Mouse (Mus musculus) brain, adult 2 months (tissue): ENCODE measurements around the gene Gpat3.

Experiments
- DNase-seq: peaks from one replicate; pipeline ENCODE4 v3.0.0; 2011; ENCODE audit warnings: low read depth, low spot score

The Gpat3 gene

DNA sequence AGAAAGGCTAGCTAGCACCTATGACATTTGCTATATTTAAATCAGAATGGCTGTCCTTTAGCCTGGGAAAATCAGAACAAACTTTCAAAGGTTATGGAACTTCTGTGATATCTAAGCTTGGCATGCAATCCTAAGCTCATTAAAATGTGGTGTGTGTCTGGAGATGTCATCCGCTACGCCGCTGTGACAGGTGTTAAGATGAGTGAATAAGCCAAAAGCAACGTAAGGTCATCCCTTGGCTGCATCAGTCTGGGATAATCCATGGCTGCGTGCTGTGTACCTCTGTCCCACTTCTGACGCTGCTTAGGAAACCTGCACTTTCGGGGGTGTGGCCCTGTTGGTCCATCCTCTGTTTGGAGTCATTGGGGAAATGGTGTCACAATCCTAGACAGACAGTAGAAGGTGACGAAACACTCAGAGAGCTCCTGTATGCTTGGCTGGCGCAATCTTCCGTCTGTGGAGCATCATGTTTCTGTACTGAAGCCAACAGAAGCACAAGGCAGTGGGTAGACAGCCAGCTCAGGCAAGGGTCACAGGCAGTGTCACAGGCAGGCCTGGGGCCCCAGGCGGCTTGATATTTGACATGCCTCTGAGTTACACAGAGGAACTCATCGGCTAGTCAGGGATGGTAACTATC, 15.0 kb downstream of the Gpat3 start:
- no peak for DNase-seq

DNA sequence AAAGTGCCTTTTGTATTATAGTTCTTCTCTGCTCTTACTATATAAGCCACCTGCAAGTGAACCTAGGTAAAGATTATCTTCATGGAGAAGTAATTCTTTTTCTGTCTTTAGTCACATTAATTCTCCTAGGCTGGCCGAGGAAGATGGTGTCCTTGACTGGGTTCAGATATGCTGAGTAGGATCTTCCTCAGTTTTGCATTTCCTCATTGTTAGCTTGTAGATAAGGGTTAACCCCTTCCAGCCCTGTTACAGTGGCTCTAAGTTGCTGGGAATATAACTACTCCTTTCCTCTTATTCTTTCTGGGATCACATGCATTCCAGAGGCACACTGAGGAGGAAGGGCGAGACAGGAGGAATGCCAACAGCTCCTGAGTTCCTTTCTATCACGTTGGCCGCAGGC, 15.6 kb downstream of the Gpat3 start:
- DNase-seq, result no peak

DNA sequence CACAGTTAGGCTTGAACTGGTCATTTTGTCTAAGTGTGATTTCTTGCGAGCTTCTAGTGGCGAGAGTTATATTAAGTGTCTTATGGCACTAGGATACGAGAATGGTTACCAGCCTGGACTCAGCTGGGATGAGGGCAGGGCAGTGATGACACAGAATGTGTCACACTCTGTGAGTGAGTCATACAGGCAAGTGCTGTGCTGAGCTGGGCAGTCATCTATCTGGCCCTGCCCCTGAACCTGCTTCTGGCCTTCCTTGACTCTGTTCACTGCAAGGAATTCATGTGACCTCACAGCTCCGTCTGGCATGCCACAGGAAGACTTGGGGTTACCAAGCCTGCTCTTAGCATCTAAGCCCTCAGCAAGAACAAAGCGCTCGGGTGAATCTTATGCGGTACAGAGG, 16.3 kb downstream of the Gpat3 start:
- DNase-seq, result peak; percentile 32

DNA sequence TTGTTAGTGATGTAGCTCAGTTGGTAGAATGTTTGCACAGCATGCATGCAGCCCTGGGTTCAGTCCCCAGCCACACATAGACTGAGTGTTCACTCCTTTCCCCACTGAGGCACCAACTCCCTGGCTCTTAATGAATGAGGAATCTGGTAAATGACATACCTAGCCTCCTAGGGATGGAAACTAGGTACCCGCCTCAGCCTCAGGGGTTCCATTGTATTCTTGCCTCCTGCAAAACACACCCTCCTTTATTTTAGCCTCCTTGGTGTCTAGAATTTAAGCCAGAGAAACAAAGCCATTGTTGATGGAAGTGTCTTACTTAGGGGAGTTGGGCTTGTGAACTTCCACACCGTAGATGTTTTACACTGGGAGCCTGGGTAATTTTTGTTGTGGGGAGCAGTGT, 17.6 kb downstream of the Gpat3 start:
- DNase-seq, result no peak

DNA sequence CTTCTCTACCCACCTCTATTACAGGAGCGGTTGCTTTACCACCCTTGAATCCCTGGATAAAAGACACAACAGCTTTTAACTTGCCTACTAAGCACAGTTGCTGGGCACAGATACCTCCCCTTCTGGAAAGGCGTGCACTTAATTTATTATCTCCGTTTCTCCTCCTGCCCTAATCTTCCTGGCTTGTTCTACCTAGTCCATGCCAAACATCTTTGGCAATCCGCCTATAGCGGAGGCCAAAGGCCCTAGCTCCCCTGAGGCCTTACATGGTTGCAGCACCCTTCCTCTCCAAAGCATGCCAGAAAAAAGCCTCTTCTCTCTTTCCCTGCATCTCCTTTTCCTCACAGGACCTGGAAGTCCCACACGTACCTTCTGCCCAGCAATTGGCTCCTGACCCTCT, 18.9 kb downstream of the Gpat3 start:
- no peak for DNase-seq

DNA sequence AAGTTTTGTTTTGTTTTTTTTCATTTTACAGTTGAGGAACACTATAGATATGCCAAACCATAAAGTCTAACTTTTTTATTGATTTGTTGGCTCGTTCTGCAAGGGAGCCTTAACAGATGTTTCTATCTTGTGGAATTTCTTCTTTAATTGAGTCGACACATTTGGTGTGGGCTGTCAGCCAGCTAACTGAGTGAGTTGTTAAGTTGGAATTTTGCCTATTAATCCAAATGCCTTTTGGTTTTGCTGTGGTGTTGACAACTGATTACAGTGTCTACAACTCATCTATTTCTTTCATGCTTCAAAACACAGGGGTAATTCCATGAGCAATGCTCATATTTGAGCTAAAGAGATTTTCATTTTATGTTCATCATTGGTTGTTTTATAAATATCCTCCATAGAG, 20.7 kb downstream of the Gpat3 start:
- peak; percentile 47 for DNase-seq

DNA sequence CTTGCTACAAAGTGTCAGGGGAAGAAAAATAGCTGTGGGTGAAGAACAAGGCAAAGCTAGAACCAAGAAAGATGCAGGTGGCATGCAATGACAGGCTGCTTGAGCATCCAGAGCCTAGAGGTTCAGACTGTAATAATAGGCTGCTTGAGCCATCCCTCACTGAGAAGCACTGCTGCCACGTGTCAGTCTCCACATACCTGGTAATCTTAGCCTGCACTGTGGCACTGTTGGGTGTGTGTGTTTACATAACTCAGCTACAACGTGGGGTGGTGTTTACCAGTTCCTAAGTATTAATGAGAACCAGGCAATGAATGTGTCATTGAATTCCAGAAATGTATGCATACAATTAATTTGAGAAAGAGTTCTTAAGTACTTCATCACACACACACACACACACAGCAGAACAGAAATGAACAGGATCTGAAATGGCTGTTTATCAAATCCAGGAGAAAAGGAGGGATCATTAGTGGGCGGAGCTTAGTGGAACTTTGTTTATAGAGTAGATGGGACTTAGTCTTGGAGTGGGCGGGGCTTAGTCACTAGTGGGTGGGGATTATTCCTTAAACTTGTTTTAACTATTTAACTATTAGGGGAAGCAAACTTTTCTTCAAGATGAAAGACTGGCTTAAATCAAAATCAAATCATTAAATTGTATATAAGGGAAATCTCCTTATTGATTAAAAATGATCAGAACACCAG, 23.8 kb downstream of the Gpat3 start:
- no peak for DNase-seq

DNA sequence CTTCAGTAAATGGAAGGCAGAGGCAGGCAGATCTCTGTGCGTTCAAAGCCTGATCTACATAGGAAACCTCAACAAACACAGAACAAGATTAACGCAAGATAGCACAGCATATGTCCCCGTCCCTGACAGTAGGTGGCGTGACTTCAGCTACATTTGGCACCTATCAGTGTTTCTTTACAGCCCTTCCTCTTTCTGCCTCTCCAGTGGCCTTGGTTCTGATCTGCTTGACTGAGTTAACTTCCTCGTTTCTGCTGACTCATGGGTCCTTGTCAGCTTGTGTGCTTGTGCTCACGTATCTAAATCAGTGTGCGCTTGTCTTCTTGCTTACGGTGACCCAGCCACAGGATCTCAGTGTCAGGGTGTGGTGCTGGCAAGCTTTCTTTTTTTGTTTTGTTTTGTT, 26.5 kb downstream of the Gpat3 start:
- peak; percentile 21 for DNase-seq

DNA sequence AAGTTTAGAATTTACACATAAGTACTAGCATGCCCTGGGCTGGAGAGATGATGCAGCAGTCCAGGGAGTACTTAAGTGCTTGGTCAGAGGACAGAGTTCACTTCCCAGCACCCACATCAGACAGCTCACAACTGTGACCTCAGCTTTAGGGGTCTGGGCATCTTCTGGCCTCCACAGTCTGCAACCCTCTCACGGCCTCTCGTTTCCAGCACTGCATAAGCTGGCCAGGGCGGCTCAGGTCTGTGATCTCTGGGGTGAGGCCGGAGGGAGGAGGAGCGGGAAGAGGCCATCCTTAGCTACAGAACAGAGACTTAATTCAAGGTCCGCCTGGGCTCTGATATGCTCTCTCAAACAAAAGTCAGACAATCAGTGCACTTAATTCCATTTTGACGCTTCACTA, 29.2 kb downstream of the Gpat3 start:
- DNase-seq, result no peak

DNA sequence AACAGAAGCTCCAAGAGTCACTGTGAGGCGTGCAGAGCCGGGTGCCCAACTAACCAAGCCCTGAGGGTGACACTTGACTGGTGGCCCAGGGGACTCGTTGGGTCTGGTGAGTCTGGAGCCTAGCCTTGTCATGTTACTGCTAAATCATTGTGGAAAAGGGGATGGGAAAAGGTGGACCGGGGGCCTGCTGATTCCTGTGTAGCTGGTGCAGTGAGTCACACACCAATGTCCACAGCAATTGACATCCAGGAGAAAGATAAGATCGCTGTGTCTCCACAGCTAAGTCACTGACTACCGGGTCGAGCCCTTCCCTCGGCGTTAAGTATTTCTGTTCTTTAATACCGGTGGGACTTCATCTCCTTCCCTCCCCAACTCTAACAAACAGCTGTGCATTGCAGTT, 29.7 kb downstream of the Gpat3 start:
- no peak for DNase-seq

DNA sequence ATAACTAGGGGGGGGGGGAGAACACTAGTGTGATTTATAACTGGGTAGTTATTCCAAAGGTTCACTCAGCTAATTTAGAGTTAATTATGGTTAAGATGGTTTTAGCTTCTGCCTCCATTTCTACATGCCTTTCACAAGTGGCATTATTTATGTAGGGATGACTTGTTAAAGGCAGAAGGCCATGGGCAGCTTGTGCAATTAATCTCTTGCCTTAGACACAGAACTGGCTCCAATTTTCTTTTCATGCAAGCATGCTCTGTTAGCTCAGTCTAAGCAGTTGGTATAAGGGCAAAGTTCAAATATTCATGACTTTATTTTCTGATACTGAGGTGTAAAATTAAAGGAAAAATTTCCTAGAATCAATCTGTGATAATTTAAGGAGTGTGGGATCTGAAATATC, 31.5 kb downstream of the Gpat3 start:
- DNase-seq, result no peak

DNA sequence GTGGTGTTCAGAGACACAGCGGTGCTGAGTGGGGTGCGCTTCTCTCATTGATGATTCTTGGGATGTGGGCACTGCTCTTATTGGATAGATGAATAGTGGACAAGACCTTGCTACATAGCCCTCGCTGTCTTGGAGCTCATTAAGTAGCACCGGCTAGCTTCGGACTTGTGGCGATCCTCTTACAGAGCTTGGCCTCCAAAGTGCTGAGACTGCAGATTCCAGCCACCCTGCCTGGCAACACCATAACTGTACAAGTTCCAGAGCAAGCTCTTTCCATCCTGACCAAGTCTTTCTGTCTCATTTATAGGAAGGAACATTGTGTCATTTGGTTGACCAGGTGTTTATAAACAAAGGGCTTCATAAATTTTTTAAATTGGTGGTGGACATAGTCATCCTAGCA, 39.7 kb downstream of the Gpat3 start:
- no peak for DNase-seq

DNA sequence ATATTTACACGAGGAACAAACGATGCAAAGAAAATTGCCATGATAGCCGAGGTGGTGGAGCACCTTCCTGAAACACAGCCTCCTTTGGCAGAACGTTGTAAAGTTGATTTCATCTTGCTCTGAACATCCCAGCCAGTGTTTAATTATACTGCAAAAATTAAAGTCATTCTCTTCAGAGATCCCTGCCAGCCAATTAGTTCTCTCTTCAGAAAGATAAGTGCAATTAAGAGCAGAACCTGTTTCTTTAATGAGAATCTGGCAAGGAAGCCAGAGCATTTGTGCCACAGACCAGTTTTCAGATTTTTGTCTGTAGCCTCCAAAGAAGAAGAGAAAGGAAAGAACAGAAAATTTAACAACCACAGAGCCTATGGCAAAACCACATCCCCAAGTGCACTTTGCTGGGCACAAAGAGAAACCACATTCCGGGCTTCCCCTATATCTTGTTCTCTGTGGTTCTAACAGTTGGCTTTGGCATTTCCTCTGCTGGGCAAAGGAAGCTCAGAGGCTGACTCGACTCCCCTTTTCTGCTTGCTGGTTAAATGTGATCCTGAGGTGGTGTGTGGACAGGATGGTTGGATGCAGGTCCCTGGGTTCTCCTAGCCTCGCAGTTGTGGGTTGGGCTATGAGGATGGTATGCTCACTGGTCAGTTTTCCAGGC, 40.9 kb downstream of the Gpat3 start:
- peak; percentile 14 for DNase-seq

DNA sequence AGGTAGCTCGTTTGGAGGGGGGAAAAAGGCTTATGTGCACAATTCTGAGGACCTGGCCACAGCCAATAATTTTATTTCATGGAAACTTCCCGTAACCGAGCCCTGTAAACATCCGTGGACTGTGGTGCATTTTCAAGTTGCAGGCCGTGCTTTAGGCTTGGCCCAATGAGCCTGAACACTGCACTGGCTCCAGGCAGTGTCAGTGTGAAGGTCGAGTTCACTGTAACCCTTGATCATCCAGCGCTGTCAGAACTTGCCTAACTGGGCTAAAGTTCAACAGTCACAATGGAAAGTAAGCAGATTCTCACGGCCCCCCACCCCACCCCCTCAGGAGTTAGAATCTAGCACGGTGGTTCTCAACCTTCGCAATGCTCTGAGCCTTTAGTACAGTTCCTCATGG, 50.7 kb downstream of the Gpat3 start:
- no peak for DNase-seq

DNA sequence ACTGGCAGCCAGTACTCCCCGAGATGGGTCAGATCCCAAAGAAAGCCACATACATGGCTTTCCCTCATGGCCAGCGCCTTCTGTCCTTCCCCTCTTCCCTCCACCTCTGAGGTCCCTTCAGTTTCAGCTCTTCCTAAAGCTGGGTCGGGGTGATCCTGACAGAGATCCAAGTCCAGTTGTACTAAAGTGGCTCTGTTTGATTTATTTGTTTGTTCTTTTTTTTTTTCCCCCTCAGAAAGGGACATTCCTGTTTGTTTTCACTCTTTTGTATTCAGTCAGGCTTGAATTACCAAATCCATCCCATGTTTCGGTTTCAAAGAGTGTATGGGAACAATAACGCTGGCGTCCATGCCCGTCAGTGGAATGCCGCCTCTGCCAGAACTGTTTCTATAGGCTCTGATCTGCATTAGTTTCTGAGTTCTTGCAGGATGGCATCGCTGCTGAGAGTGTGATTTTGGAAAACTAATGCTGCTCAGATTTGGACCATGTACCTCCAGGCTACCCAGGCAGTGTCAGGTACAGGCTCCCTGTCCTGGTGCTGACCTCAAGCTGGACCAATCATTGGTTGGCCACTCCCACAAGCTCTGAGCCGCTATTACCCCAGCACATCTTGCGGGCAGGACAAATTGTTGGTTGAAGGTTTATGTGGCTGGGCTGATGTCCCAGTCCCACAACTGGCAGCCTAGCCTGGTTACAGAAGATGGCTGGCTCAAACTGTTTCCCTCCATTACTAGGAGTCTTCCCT, 54.4 kb downstream of the Gpat3 start:
- DNase-seq, result no peak

DNA sequence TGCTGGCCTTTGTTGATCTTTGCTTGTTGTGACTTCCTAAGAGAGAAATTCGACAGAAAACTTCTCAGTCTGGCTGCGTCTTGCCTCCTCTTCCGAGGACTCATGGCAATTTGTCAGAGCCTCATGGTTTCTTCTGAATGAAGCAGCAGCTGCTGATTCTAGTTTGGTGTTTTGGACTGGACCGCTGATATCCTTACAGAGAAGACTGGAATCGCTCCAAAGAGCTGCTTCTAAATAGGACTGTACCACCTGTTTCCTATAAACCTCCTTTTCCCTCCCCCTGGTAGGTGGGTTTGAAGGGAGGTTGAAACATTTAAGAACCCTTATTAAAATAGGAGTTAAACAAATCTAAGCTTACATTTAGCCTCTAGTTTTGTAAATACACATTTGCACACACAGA, 55.5 kb downstream of the Gpat3 start:
- peak; percentile 18 for DNase-seq

DNA sequence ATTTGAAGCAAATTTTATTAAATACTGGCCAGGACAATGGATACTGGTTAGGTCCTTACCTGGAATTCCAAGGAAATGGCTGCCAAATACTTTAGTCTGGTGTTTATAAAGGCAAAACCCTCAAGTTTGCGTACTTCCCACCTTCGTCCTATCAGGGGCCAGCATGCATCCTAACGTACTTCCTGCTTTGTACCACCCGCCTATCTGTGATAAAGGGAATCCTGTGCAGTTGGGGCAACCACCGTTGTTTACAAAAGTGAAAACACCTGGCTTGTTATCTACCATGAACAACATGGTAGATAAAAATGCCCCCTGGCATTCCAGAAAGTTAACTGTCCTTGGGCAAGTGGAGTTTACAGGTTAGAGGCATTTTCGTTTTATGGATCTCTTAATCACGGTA, 63.0 kb downstream of the Gpat3 start:
- DNase-seq, result no peak

DNA sequence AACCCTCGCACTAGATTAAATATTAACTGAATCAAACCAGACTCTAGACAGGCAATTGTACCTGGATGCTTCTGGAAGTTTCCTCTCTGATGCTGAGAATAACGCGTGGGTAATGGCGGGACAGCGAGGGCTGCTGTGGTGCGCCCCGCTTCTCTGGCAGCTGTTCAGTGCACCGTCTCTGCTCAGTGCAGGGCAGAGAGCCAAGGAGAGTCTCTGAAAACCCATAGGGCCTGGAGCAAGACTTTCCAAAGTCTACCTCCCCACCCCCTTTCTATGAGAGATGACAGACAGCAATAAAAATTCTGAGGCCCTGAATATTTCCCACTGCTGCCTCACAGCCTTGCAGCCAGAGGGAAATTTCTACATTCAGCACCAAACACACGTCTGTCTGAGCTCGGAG, 63.4 kb downstream of the Gpat3 start:
- peak; percentile 8 for DNase-seq

DNA sequence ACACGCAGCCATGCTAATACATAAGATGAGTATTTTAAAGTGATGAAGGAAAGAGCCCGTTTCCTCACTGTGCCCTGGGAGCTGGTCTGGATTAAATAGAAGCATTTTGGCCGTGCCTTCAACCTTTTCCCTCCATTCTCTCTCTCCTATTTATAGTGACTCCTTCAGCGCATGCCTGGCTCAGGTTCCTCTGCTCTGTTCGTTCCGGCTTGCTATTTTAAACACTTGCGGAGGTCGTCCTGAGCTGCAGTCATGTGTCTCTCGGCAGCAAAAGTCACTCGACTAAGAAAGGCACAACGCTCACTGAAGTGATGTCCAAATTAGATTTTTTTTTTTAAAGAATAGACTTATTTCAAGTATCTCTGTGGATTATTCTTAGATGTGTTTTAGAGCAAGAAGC, 64.2 kb downstream of the Gpat3 start:
- DNase-seq, result peak; percentile 77

DNA sequence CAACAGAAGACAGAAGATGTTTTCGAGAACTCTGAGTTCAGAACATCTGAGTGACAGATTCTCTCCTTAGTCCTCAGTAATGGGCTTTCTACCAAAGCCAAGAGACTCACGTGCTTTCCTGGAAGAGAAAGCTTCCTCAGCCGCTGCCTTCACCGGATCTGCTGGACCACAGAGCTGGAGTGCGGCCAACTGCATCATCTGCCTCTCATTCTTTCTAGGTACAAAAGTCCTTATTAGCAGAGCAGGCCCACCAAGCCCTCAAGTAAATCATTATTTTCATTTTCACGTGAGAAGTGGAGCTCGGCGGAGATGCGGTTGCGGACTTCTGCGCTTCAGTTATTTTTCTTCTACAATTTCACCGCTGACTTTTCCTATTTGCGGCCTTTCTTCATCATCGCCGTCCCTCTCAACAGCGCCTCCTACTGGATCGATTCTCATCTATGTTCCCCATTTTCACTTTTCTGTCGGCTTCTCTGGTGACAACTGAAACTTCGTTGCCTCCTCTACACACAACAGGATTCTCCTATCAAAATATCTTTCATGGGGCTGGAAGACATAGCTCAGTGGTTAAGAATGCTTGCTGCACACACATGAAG, 66.1 kb downstream of the Gpat3 start:
- DNase-seq, result no peak

DNA sequence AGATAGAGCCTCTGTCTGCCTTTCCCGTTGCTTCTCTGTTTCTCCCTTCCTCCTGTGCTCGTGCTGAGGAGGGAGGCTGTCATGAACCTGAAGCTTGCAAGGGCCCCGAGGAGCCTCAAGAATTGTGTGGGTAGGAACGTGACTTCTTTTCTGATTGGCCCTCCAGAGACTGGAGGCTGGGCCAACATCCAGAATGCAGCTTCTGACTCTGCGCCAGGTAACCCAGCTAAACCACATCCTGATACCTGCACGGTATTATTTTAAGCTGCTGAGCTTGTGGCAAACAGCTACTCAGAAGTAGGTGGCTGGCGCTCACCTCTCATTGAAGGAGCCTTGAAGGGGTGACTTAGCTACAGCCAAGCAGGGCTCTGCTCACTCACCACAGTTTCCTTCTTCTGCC, 66.9 kb downstream of the Gpat3 start:
- peak; percentile 37 for DNase-seq

DNA sequence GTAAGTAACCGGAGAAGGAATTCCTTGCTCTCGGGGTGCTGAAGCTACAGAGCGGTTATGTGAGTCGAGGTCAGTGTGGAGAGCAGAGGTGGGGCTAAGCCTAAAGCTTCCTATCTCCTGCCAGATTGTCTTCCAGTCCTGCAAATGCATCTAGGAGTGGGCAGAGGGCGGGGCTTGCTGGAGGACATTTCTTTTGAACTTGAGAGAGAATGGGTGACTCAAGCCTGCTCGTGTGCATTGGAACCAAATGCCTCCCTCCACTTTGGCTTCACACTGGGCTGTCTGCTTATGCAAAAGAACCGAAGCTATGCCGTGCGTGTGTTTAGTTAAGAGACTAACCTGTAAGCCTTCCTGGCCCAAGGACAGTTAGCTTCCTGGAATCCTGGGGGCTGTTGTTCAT, 67.8 kb downstream of the Gpat3 start:
- DNase-seq, result no peak
